Mouse (Mus musculus) kidney, embryonic 16.5 days (tissue): ENCODE measurements at regions not wholly inside any gene's neighbourhood (a gene's known extent, or its start where the extent isn't known, plus 50 kb on each side); places are given as distances from the start of the nearest gene placed in this dataset.

ENCODE experiments used
- ATAC-seq: fragments of 200-750 bp; cut with Nextera tagmentation; 2 replicates; pipeline ENCODE4 v1.8.0; 2017; ENCODE audit warnings: moderate TSS enrichment; ENCODE audit not compliant: low FRiP score, low TSS enrichment
- H3K27ac ChIP-seq: fragments of 300-500 bp; sonication (generic); 2 replicates; pipeline ENCODE4 v1.5.1; 2014; ENCODE audit warnings: low read length
- H3K27me3 ChIP-seq: fragments of 300-500 bp; sonication (generic); 2 replicates; pipeline ENCODE4 v1.6.1; 2014; ENCODE audit warnings: low read length, control low read depth, mixed read lengths; ENCODE audit not compliant: insufficient read depth
- H3K36me3 ChIP-seq: fragments of 300-500 bp; sonication (generic); 2 replicates; pipeline ENCODE4 v1.6.1; 2014; ENCODE audit warnings: low read length, control low read depth, mixed read lengths; ENCODE audit not compliant: insufficient read depth
- H3K4me1 ChIP-seq: fragments of 300-500 bp; sonication (generic); 2 replicates; pipeline ENCODE4 v1.6.1; 2014; ENCODE audit warnings: low read length, control low read depth, mixed read lengths; ENCODE audit not compliant: insufficient read depth
- H3K4me2 ChIP-seq: fragments of 300-500 bp; sonication (generic); replicated peaks from 2 replicates; pipeline ENCODE4 v1.6.1; 2014; ENCODE audit warnings: low read depth, low read length
- H3K4me3 ChIP-seq: fragments of 300-500 bp; sonication (generic); 2 replicates; pipeline ENCODE4 v1.5.1; 2014; ENCODE audit warnings: mild to moderate bottlenecking, low read length
- H3K9ac ChIP-seq: fragments of 300-500 bp; sonication (generic); replicated peaks from 2 replicates; pipeline ENCODE4 v1.6.1; 2014; ENCODE audit warnings: low read length
- H3K9me3 ChIP-seq: fragments of 300-500 bp; sonication (generic); 2 replicates; pipeline ENCODE4 v1.6.1; 2016; ENCODE audit warnings: low read length, control low read depth
- WGBS: fragments of 180-500 bp; shearing (Covaris S2); extraction: QIAGEN DNeasy Blood & Tissue Kit; methylation state at CpG from one replicate; pipeline ENCODE4 v1.1.7; 2014; 5-methylcytosine and 5-hydroxymethylcytosine counted together

- no peak for ATAC-seq
- no peak overlapping the region for H3K4me3 ChIP-seq
- H3K4me2 ChIP-seq = no peak overlapping the region
- no peaks in the 10 kb centered on the region for H3K9me3 ChIP-seq
- H3K36me3 ChIP-seq = no peaks in the 10 kb centered on the region
- H3K27ac ChIP-seq = no peak overlapping the region
- H3K9ac ChIP-seq = no peak overlapping the region
- H3K4me1 ChIP-seq = no peaks in the 10 kb centered on the region
- no peaks in the 10 kb centered on the region for H3K27me3 ChIP-seq
These were observed 231.7 kb upstream of the Pitrm1 start for GRCm38 (mm10) chr13:6316201-6316600.

GRCm38 (mm10) chr13:6323948-6324347, 224.0 kb upstream of the Pitrm1 start:
- Histone ChIP-seq H3K9me3 (no peaks in the 10 kb centered on the region), H3K4me3 (no peak overlapping the region), H3K9ac (no peak overlapping the region), H3K27me3 (no peaks in the 10 kb centered on the region), H3K4me2 (no peak overlapping the region), H3K27ac (no peak overlapping the region), H3K36me3 (no peaks in the 10 kb centered on the region), H3K4me1 (no peaks in the 10 kb centered on the region)
- ATAC-seq = no peak
- WGBS = 74% methylated on average over 2 of the region's 2 CpGs

- no peak overlapping the region for H3K4me3 ChIP-seq
- no peak overlapping the region for H3K4me2 ChIP-seq
- no peak overlapping the region for H3K9ac ChIP-seq
- H3K36me3 ChIP-seq = no peaks in the 10 kb centered on the region
- no peaks in the 10 kb centered on the region for H3K9me3 ChIP-seq
- 84% methylated on average over 3 of the region's 3 CpGs for WGBS
- no peaks in the 10 kb centered on the region for H3K27me3 ChIP-seq
- H3K27ac ChIP-seq = no peak overlapping the region
- no peak for ATAC-seq
- H3K4me1 ChIP-seq = no peaks in the 10 kb centered on the region
These were observed 217.5 kb upstream of the Pitrm1 start for GRCm38 (mm10) chr13:6330320-6330950.

- H3K27me3 ChIP-seq = no peaks in the 10 kb centered on the region
- no peaks in the 10 kb centered on the region for H3K36me3 ChIP-seq
- H3K27ac ChIP-seq = no peak overlapping the region
- H3K4me1 ChIP-seq = no peaks in the 10 kb centered on the region
- H3K9me3 ChIP-seq = no peaks in the 10 kb centered on the region
- no peak for ATAC-seq
- H3K4me2 ChIP-seq = no peak overlapping the region
- 73% methylated on average over 7 of the region's 7 CpGs for WGBS
- H3K4me3 ChIP-seq = no peak overlapping the region
- no peak overlapping the region for H3K9ac ChIP-seq
These were observed 207.8 kb upstream of the Pitrm1 start for GRCm38 (mm10) chr13:6340157-6340556.

GRCm38 (mm10) chr13:6341102-6341737, 206.7 kb upstream of the Pitrm1 start:
- Histone ChIP-seq H3K4me3 (no peak overlapping the region), H3K36me3 (no peaks in the 10 kb centered on the region), H3K9ac (no peak overlapping the region), H3K4me2 (no peak overlapping the region), H3K9me3 (no peaks in the 10 kb centered on the region), H3K27ac (no peak overlapping the region), H3K27me3 (no peaks in the 10 kb centered on the region), H3K4me1 (no peaks in the 10 kb centered on the region)
- WGBS = 74% methylated on average over 3 of the region's 3 CpGs
- no peak for ATAC-seq

GRCm38 (mm10) chr13:6365169-6365568, 182.8 kb upstream of the Pitrm1 start:
- H3K27me3 ChIP-seq = no peaks in the 10 kb centered on the region
- 88% methylated on average over 4 of the region's 4 CpGs for WGBS
- no peak overlapping the region for H3K27ac ChIP-seq
- no peak for ATAC-seq
- no peak overlapping the region for H3K4me2 ChIP-seq
- H3K36me3 ChIP-seq = no peaks in the 10 kb centered on the region
- no peaks in the 10 kb centered on the region for H3K9me3 ChIP-seq
- no peak overlapping the region for H3K4me3 ChIP-seq
- no peak overlapping the region for H3K9ac ChIP-seq
- H3K4me1 ChIP-seq = no peaks in the 10 kb centered on the region

GRCm38 (mm10) chr13:6367661-6368060, 180.3 kb upstream of the Pitrm1 start:
- no peaks in the 10 kb centered on the region for H3K4me1 ChIP-seq
- ATAC-seq = no peak
- H3K36me3 ChIP-seq = no peaks in the 10 kb centered on the region
- no peaks in the 10 kb centered on the region for H3K27me3 ChIP-seq
- H3K4me2 ChIP-seq = no peak overlapping the region
- no peak overlapping the region for H3K9ac ChIP-seq
- no peak overlapping the region for H3K27ac ChIP-seq
- 72% methylated on average over 1 of the region's 1 CpGs for WGBS
- H3K9me3 ChIP-seq = no peaks in the 10 kb centered on the region
- no peak overlapping the region for H3K4me3 ChIP-seq

GRCm38 (mm10) chr13:6374570-6375173, 173.3 kb upstream of the Pitrm1 start:
- Histone ChIP-seq H3K9me3 (no peaks in the 10 kb centered on the region), H3K27me3 (no peaks in the 10 kb centered on the region), H3K36me3 (no peaks in the 10 kb centered on the region), H3K27ac (no peak overlapping the region), H3K4me1 (no peaks in the 10 kb centered on the region), H3K9ac (no peak overlapping the region), H3K4me3 (no peak overlapping the region), H3K4me2 (no peak overlapping the region)
- no peak for ATAC-seq
- WGBS = 77% methylated on average over 3 of the region's 3 CpGs

- Histone ChIP-seq H3K9ac (no peak overlapping the region), H3K4me1 (no peaks in the 10 kb centered on the region), H3K4me3 (no peak overlapping the region), H3K4me2 (no peak overlapping the region), H3K27me3 (no peaks in the 10 kb centered on the region), H3K36me3 (no peaks in the 10 kb centered on the region), H3K27ac (no peak overlapping the region), H3K9me3 (no peaks in the 10 kb centered on the region)
- WGBS = 91% methylated on average over 3 of the region's 3 CpGs
- no peak for ATAC-seq
These were observed 170.0 kb upstream of the Pitrm1 start for GRCm38 (mm10) chr13:6377919-6378318.

GRCm38 (mm10) chr13:6395562-6396223, 152.3 kb upstream of the Pitrm1 start:
- H3K27me3 ChIP-seq = no peaks in the 10 kb centered on the region
- H3K4me1 ChIP-seq = no peaks in the 10 kb centered on the region
- no peak overlapping the region for H3K9ac ChIP-seq
- H3K27ac ChIP-seq = no peak overlapping the region
- H3K9me3 ChIP-seq = no peaks in the 10 kb centered on the region
- 70% methylated on average over 4 of the region's 5 CpGs for WGBS
- H3K4me3 ChIP-seq = no peak overlapping the region
- no peak overlapping the region for H3K4me2 ChIP-seq
- ATAC-seq = no peak
- H3K36me3 ChIP-seq = no peaks in the 10 kb centered on the region
